Mouse (Mus musculus): ENCODE measurements around the gene Dnajc5.

Dnajc5 gene

DNA sequence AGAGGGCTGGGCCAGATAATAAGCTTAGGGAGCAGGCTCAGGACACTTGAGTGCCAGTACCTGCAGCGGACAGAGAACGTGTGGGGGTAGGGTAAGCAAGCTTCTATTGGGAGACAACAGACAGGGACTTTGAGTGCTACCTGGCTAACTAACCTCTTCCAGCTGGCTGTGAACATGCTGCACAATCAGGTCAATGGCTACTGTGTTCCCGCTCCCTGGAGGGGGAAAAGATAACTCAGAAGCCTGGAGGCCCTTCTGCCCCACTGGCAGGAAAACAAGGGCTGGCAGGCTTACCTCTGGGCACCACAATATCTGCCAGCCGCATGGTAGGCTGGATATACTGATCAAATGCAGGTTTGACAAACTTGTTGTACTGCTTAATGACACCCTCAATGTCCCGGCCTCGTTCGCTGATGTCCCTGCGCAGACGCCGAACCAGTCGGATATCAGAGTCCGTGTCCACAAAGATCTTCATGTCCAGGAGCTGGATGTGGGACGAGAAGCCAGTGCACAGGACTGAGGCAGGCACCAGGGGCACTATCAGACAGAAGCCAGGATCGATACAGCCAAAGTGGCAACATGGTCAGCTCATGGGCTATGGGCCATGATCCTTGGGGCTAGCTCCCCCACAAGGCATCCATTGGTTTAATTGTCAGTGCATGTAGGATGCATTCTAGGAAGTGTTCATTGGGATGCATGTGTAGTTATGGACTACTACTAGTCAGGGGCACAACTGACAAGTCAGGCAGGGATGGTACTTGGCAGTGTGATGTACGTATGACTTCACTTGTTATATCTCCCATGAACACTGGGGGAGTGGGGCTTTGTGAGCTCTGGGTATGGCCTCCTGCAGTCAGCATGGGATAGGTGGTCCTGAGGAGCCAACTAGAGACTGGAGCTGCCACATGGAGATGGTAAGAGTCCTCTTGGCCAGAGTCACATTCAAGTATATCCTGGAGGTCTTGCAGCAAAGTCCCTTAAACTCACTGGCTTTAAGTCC lies 52.9 kb downstream of the Dnajc5 start:
- no peak for DNase-seq (ENCODE audit: low spot score)

DNA sequence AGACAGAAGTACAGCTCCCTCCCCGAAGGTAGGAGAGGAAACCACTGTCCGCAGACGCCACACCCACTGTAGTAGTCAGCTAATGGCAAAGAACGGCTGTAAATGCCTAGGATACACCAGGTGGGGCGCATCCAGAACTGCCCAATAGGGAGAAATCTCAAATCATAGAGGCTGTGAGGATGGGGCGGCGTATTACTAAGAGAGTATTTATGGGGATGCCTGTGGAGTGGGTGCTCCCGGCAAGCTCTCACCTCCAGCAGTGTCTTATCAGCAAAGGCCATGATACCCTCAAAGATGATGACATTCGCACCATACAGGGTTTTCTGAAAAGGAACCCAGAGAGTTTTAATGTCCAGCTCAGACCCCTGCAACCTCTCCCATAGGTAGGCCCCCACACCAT lies 53.7 kb downstream of the Dnajc5 start:
- DNase-seq (ENCODE audit: low spot score), result no peak

DNA sequence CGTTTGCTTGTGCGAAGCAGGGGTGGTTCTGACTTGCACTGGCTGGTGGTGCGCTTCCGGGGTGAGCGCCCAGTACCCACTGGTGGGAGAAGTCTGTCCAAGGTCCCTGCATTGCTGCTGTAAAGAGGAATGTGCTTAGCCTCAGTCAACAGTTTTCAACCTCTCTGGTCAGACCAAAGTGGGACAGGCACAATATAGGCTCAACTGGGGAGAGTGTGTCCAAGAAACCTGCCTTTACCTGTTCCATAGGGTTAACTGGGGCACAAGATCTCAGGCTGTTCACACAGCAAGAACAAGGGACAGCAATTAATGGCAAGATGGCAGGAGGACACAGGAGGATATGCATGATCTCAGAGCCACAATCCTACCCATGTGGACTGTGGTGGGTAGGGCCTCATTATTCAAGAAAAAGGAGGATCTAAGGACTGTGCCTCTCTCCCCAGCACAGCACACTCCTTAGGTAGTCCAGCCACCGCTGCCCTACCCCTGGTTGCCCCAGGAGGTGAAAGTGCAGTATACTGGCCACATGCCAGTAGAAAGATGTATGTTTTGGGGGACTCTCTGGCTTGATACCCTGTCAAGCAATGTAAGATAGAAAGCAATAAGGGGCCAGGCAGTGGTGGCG lies 54.7 kb downstream of the Dnajc5 start:
- DNase-seq (ENCODE audit: low spot score), result no peak

GRCm38 (mm10) chr2:181576613-181577012 lies 56.3 kb downstream of the Dnajc5 start:
- DNase-seq (ENCODE audit: low spot score), result no peak

- DNase-seq (ENCODE audit: low spot score), result no peak
Measured at GRCm38 (mm10) chr2:181577126-181577525, 56.8 kb downstream of the Dnajc5 start.

DNA sequence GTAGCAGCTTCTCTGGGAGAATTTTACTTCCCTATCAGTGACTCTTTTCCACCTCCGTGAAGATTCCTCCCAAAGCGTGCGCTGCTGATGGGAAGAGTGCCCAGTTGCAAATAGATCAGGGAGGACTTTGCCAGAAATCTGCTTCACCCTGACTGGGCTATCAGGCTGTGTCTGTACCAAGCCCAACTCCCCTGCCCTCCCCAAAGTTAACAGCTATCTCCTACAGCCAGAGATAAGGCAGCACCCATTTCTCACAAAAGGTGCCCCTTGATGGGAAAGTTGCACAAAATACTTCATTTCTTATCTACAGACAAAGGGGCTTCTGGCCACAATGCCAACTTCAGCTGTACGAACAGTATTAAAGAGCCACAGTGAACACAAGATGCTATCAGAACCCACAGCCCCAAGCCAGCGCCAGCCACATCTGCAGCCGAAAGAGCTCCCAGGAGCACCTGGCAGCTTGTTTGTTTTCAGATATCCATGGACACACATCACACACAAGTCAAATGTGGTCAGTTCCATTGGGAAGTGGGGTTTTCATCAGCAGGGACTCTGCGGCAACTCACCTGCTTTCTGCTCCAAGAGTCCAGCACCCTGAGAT lies 57.8 kb downstream of the Dnajc5 start:
- peak; percentile 0 for DNase-seq (ENCODE audit: low spot score)

DNA sequence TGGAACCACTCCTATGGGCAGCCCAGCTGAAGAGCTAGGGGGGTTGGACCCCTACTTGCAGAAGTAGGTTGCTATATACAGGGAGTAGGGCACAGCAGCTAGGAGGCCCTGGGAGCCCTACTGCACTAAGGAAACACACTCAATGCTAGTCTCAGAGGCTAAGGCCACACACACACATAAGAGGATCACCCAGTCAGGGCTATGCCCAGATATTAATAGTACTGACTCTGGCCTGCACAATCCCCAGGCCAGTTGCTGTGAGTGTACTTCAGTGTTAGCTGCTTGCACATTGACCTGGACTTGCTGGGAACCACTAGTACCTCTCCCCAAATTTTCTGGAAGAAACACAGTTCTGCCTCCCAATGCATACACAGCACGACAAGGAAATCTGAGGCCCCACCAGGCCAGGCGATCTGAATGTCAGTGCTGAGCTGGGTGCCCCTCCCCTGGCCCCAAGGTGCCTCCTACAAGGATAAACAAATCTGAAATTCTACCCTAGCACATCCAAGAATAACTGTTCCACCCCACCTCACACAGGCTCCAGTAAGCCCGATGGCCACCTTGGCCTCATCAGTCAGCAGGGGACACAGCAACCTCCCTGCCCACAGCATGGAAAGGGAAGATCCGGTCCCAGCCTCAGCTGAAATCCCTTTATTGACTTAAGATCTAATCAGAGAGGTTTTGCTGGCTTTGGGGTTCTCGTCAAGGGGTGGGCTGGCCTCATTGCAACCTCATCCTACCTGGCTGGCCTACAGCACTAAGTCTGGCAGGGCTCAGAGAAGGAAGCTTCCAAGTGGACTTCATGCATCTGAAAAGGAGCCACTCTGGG lies 58.7 kb downstream of the Dnajc5 start:
- peak; percentile 0 for DNase-seq (ENCODE audit: low spot score)

GRCm38 (mm10) chr2:181579681-181580080 lies 59.4 kb downstream of the Dnajc5 start:
- DNase-seq (ENCODE audit: low spot score), result no peak

GRCm38 (mm10) chr2:181580131-181580772 lies 60.0 kb downstream of the Dnajc5 start:
- peak; percentile 0 for DNase-seq (ENCODE audit: low spot score)

DNA sequence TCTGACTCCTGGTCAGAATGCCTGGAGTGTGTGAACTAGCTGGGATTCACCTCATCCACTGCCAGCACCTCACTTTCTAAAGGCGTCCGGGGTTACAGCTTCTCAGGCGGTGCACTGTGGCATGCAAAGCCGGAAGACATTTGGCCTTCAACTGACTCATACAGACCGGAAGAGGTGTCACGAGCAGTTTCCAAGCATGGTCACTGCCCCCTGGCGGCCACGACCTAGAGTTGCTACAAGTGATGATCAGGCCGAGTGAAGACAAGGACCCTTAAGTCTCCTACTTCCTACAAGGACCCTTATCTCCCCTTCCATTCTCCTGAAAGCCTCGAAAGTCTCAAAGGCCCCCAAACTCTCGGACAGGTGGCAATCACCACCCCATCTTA lies 60.7 kb downstream of the Dnajc5 start:
- peak; percentile 51 for DNase-seq (ENCODE audit: low spot score)

DNA sequence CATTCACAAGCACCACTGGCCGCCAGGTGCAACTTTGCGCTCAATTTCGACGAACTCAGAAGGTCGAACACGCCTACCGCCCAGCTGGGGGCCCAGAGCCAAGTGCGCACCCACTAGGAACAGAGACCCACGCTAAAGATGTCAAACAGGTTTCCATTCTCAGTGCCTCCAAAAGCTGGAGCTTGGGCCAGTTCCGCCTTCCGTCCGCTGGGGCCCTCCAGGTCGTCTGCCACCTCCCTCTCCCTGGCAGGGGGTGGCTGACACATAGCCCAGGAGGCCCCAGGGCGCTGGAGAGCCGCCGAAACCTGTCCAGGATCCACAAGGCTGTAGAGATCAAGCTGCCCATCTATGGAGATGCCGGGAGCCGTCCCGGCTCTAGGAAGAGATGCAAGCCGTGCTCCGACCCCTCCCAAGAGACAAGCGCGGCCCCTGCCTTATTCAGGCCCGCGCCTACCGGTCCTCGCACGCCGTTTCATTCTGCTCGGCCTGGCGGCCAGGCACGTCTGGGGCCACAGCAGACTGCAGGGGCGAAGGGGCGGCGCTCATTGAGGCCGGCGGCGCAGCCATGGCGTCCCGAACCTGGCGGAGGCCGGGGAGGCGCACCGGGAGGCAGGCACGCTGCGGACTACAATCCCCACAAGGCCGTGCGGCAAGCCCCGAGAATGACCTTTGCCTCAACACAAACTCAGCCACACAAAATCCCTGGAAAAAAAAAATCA lies 61.3 kb downstream of the Dnajc5 start:
- peak; percentile 75 for DNase-seq (ENCODE audit: low spot score)

GRCm38 (mm10) chr2:181582358-181582757 lies 62.1 kb downstream of the Dnajc5 start:
- peak; percentile 1 for DNase-seq (ENCODE audit: low spot score)

GRCm38 (mm10) chr2:181582939-181583338 lies 62.7 kb downstream of the Dnajc5 start:
- peak; percentile 0 for DNase-seq (ENCODE audit: low spot score)

DNA sequence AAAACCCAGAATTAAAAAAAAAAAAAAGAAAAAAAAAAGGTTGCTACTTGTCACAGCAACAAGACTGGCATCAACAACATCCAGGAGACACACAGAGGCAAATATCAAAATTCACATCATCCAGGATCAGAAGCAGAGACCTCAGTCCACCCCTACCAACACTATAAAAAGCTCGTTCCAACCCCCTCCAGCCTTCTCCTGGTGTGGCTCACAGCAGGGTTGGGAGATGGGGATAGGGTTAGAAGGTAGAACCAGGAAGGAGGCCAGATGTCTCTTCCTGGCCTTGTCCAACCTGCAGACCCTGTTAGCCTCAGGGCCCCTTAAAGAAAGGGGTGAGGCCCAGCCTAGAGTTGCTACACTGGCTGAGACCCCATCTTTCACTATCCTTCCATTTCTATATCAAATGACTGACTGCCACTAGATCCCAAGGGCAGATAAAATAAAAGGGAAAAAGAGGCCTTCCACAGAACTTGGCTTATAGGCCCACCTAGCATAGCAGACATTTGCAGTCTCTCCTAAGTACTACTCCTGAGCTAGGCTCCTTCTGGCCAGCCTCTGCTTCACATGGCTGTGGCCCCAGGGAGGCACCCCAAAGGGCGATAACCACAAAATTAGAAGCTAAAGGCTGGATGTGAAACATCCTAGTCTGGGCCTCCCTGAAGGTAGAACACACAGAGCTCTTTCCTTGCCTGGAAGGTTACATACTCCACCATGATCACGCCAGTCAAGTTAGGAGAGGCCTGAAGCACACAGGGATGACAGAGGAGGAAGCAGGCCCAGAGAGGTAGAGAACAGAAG lies 63.4 kb downstream of the Dnajc5 start:
- DNase-seq (ENCODE audit: low spot score), result peak; percentile 0

GRCm38 (mm10) chr2:181584411-181584942 lies 64.2 kb downstream of the Dnajc5 start, which contains the start of gene Uckl1:
TSS of gene Uckl1 (minus strand) at chr2:181584892.
- no peak for DNase-seq (ENCODE audit: low spot score)

DNA sequence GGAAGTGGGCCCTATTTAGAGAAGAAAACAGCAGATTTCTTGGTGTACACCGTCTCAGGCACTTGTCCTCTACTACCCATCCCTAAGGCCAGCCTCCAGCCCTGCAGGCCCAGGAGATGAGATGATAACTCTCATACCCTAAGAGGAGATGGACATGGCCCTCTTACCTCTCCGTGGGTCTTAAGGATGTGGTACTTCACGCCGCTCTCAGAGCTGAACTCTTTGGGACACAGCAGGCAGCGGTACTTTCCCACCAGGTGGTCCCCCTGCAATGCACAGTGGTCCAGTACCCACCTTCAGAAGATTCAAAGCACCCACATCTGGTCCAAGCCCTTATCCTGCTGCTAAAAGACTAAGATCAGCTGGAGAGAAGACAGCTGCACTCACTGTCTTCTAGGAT lies 65.2 kb downstream of the Dnajc5 start:
- no peak for DNase-seq (ENCODE audit: low spot score)

- DNase-seq (ENCODE audit: low spot score), result no peak
Measured at GRCm38 (mm10) chr2:181586124-181586523, 65.8 kb downstream of the Dnajc5 start.

- DNase-seq (ENCODE audit: low spot score), result no peak
Measured at GRCm38 (mm10) chr2:181587796-181588195, 67.5 kb downstream of the Dnajc5 start.

DNA sequence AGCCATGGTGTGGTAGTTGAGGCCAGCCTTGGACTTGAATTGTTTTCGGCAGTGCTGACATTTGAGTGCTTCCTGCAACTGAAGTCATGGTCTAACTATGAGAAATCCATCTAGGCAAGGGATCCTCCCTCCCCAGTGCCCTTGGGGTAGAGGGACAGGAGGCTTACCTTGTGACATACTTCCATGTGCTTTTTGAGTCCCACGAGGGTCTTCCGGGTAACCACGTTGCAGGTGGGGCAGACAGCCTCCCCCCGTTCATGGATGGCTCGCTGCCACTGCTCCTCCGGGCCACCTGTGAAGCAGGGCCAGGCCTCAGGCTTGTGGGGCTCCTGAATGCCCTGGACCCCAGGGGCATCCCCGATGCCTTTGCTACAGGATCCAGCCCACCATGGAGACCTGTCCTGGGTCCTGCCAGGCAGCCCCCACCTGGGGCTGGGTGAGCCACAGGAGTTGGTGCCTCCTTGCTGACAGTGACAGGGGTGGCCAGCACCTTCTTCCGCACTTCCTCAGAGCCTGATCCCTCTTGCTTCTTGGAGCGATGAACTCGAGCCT lies 68.0 kb downstream of the Dnajc5 start:
- no peak for DNase-seq (ENCODE audit: low spot score)
